8 mouse cellular contexts compared by ENCODE assay signal in the genomic region with DNA sequence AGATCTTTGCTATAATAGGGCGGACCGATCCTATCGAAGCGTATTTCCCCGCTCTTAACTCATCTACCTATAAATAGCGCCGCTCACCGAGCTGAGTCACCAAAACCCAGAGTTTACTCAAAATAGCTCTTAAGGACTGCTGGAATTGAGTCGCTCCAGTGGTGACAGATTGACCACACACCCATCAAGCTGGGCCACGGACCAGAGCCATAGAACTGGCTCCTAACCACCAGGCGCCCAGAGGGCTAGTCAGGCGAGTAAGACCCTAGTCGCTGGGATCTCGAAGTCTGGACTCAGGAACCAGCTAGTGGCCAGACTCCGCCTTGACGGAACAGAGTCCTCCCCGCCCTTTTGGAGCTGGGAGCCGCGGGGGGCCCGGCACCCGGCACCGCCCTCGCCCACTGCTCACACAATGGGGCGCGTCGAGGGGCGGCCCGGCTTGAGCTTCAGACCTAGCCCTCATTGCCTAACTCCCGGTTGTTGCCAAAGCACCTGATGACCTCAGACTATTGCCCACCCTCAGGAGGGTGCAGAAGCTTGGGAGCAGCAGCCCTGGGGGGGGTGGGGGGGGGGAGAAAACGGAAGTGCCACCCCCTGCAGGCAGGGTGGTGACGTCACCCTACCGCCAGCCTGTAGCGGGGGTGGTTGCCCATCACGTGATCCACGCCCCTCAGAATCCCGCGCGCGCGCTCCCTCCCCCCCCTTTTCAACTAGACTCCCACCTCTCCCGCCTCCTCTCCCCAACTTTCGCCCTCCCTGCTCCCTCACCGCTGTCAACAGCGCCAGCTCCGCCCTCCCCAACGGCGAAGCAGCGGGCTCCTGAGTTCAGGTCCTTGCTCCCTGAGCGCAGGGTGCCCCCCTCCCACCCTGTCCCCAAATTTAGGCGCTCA.
A peak's percentile ranks its signal among the peaks of the same experiment; 100 is the strongest.
DNase-seq lines count a peak whose midpoint lies in the region; ATAC-seq lines count a peak whose summit lies in the region.

No protein-coding gene starts in this region.

- H3K27ac ChIP-seq in hindbrain, embryonic 14.5 days: peak overlapping the region; percentile 89

- H3K4me3 ChIP-seq in hindbrain, embryonic 14.5 days (replicated peaks; ENCODE audit: low read length): peak overlapping the region; percentile 83

- ATAC-seq in hindbrain, embryonic 14.5 days (ENCODE audit: low FRiP score): peak; percentile 88

- H3K4me2 ChIP-seq in hindbrain, embryonic 14.5 days (replicated peaks): peak overlapping the region; percentile 87

- peak overlapping the region; percentile 83 for H3K9ac ChIP-seq in hindbrain, embryonic 14.5 days

- H3K4me1 ChIP-seq in hindbrain, embryonic 14.5 days (replicated peaks; ENCODE audit: control insufficient read depth, insufficient read depth, low read length): no peaks in the 10 kb centered on the region; the same call in 1 of the 2 replicates

- H3K9me3 ChIP-seq in hindbrain, embryonic 14.5 days (ENCODE audit: control insufficient read depth, low read length): no peaks in the 10 kb centered on the region

- under 1% methylated on average over 38 of the region's 50 CpGs for WGBS in hindbrain, embryonic 14.5 days

- peaks cover 33% of the 10 kb centered on the region for H3K27me3 ChIP-seq in hindbrain, embryonic 14.5 days (ENCODE audit: control insufficient read depth, insufficient read depth, low read length)

- no peaks in the 10 kb centered on the region for H3K36me3 ChIP-seq in hindbrain, embryonic 14.5 days (replicated peaks; ENCODE audit: control insufficient read depth, insufficient read depth)

- peak; percentile 75 for DNase-seq in WW6 (ENCODE audit: low read depth, low spot score)
- peak; percentile 91 to 97 for DNase-seq in cerebellum, postnatal 25 days
- DNase-seq in frontal cortex, postnatal 25 days (ENCODE audit: low spot score in 2 of 2): peak; percentile 61 to 73
- DNase-seq in hindbrain, embryonic 14.5 days (ENCODE audit: low spot score): peak; percentile 88
- peak; percentile 66 for DNase-seq in left cerebral cortex, adult 11 months (ENCODE audit: low spot score)
- DNase-seq in lung, postnatal 36 days: peak; percentile 92
- peak; percentile 83 for DNase-seq in retina, postnatal 7 days (ENCODE audit: low read depth, low spot score)
- DNase-seq in urinary bladder, adult 18-20 months (ENCODE audit: low spot score in 2 of 2): peak; percentile 78 to 80

Comparison
In these comparisons a context has a peak if more than half of its experiments do, and no peak if none do; other contexts are left out.
1. Peak in every context shown above with its lines: DNase-seq, ATAC-seq, H3K4me3 ChIP-seq and H3K27ac ChIP-seq.